Mouse (Mus musculus) thymus, adult 2 months (tissue): Measurements from ENCODE around the gene Atg7. TPM values are rescaled to one million over a fixed set of nuclear protein-coding genes. Genes with fewer than 3 reads are reported as not detected.

Source experiments
- DNase-seq: peaks from one replicate; pipeline ENCODE4 v3.0.0; 2021
- H3K27ac ChIP-seq: fragments of 200-500 bp; 2 replicates; pipeline ENCODE4 v1.5.1; 2012; ENCODE audit warnings: low read length, control low read depth; ENCODE audit not compliant: control insufficient read depth, insufficient read depth
- H3K27me3 ChIP-seq: fragments of 200-500 bp; 2 replicates; pipeline ENCODE4 v1.6.1; 2012; ENCODE audit warnings: mild to moderate bottlenecking, low read length, moderate library complexity, mixed read lengths; ENCODE audit not compliant: control insufficient read depth, insufficient read depth
- H3K36me3 ChIP-seq: fragments of 200-500 bp; 2 replicates; pipeline ENCODE4 v1.6.1; 2012; ENCODE audit warnings: mild to moderate bottlenecking, low read length, moderate library complexity; ENCODE audit not compliant: control insufficient read depth, insufficient read depth
- H3K4me1 ChIP-seq: fragments of 200-500 bp; replicated peaks from 2 replicates; pipeline ENCODE4 v1.6.1; 2012; ENCODE audit warnings: low read length; ENCODE audit not compliant: control insufficient read depth, insufficient read depth
- H3K4me3 ChIP-seq: fragments of 200-500 bp; 2 replicates; pipeline ENCODE4 v1.5.1; 2012; ENCODE audit warnings: mild to moderate bottlenecking, low read length, control low read depth, moderate library complexity; ENCODE audit not compliant: control insufficient read depth, insufficient read depth
- CTCF ChIP-seq: fragments of 200-500 bp; IDR thresholded peaks from 2 replicates; pipeline ENCODE4 v1.5.1; 2012; ENCODE audit warnings: mild to moderate bottlenecking, control low read depth, low read length, moderate library complexity, borderline replicate concordance; ENCODE audit not compliant: control insufficient read depth, poor library complexity, insufficient read depth; ENCODE audit errors: extremely low read depth
- POLR2A ChIP-seq: fragments of 200-500 bp; IDR thresholded peaks from 2 replicates; pipeline ENCODE4 v1.6.1; 2012; ENCODE audit warnings: mild to moderate bottlenecking, low read length, control low read depth, moderate library complexity; ENCODE audit not compliant: control insufficient read depth, poor library complexity, insufficient read depth; ENCODE audit errors: extremely low read depth
- WGBS: fragments of 180-500 bp; shearing (Covaris S2); methylation state at CpG from one replicate; pipeline ENCODE4 v1.1.7; 2018; 5-methylcytosine and 5-hydroxymethylcytosine counted together
- polyA plus RNA-seq: library from polyadenylated mRNA; depleted of rRNA; stranded (reverse); fragments of >200 nt; gene quantifications from 2 replicates; pipeline ENCODE4 v1.2.3, GENCODE M21; 2012

Atg7 gene
- polyA plus RNA-seq, 1 experiment, result 18.2 TPM

GRCm38 (mm10) chr6:114846153-114846772 is 203.4 kb downstream of the Atg7 start:
- no peak for TF ChIP-seq POLR2A
- no peaks in the 10 kb centered on the region for H3K27me3 ChIP-seq
- no peak overlapping the region for H3K27ac ChIP-seq
- WGBS, result 83% methylated on average over 4 of the region's 4 CpGs
- H3K4me1 ChIP-seq, result peaks cover 14% of the 10 kb centered on the region
- H3K4me3 ChIP-seq, result no peak overlapping the region
- no peaks in the 10 kb centered on the region for H3K36me3 ChIP-seq
- DNase-seq, result no peak

- WGBS, result 90% methylated on average over 12 of the region's 12 CpGs
- peaks cover 14% of the 10 kb centered on the region for H3K4me1 ChIP-seq
- no peaks in the 10 kb centered on the region for H3K36me3 ChIP-seq
- no peak for DNase-seq
- H3K27me3 ChIP-seq, result no peaks in the 10 kb centered on the region
- no peak overlapping the region for H3K4me3 ChIP-seq
- no peak overlapping the region for H3K27ac ChIP-seq
- TF ChIP-seq POLR2A, result no peak
- no peak for TF ChIP-seq CTCF
These were observed 204.8 kb downstream of the Atg7 start for GRCm38 (mm10) chr6:114847582-114848174.

GRCm38 (mm10) chr6:114848761-114849160 is 205.9 kb downstream of the Atg7 start:
- H3K4me1 ChIP-seq, result peaks cover 14% of the 10 kb centered on the region
- H3K4me3 ChIP-seq, result no peak overlapping the region
- WGBS, result 25% methylated on average over 7 of the region's 7 CpGs
- DNase-seq, result no peak
- H3K27ac ChIP-seq, result no peak overlapping the region
- H3K27me3 ChIP-seq, result no peaks in the 10 kb centered on the region
- TF ChIP-seq POLR2A, result no peak
- TF ChIP-seq CTCF, result no peak
- H3K36me3 ChIP-seq, result no peaks in the 10 kb centered on the region

- no peak overlapping the region for H3K4me3 ChIP-seq
- peaks cover 14% of the 10 kb centered on the region for H3K4me1 ChIP-seq
- no peaks in the 10 kb centered on the region for H3K36me3 ChIP-seq
- WGBS, result 46% methylated on average over 8 of the region's 8 CpGs
- no peaks in the 10 kb centered on the region for H3K27me3 ChIP-seq
- DNase-seq, result no peak
- TF ChIP-seq POLR2A (no peak), CTCF (no peak)
- no peak overlapping the region for H3K27ac ChIP-seq
These were observed 206.9 kb downstream of the Atg7 start for GRCm38 (mm10) chr6:114849787-114850186.

DNA sequence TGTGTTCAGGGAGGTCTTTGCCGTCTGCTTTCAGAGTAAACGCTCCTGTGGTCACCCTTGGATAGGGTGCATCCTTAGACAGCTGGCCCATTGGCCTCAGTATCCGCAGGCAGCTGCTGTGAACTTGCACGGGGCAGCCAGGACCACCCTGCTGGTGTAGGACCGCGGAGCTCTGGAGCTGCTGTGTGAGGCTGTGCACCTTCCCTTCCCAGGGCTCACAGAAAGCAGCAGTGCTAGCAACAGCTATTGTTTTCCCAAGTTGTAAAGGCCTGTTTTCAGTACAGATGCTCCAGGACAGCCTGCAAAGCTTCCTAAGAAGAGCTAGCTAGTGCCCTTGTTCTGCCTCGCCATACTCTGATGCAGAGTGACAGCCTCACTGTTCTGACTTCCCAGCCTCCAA is 208.8 kb downstream of the Atg7 start:
- no peak for DNase-seq
- Histone ChIP-seq H3K4me3 (no peak overlapping the region), H3K27me3 (no peaks in the 10 kb centered on the region), H3K36me3 (no peaks in the 10 kb centered on the region), H3K4me1 (peaks cover 25% of the 10 kb centered on the region), H3K27ac (no peak overlapping the region)
- TF ChIP-seq CTCF (no peak), POLR2A (no peak)
- WGBS, result 91% methylated on average over 7 of the region's 7 CpGs

DNA sequence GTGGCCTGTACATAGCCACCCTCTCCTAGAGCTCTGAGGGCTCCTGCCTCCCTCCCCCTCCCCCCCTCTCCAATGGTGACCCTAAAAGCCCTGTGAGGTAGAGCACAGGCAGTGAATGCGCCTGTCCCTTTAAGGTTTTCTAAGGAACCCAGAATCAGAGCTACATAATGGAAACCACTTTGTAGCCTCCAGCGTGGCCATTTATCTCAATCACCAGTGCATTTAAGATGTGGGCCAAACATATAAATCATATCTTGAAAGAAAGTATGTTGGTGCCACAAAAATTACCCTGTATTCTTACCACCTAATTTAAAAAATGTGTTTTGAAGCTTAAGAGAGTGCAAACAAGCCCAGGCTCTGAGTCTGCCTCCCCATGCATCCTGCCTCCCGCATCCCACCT is 209.8 kb downstream of the Atg7 start:
- no peak for DNase-seq
- Histone ChIP-seq H3K27ac (no peak overlapping the region), H3K27me3 (no peaks in the 10 kb centered on the region), H3K36me3 (no peaks in the 10 kb centered on the region), H3K4me3 (no peak overlapping the region), H3K4me1 (peaks cover 32% of the 10 kb centered on the region)
- WGBS, result 95% methylated on average over 3 of the region's 3 CpGs
- TF ChIP-seq POLR2A, result no peak
- no peak for TF ChIP-seq CTCF

GRCm38 (mm10) chr6:114854368-114854767 is 211.5 kb downstream of the Atg7 start:
- DNase-seq, result no peak
- no peak for TF ChIP-seq CTCF
- TF ChIP-seq POLR2A, result no peak
- Histone ChIP-seq H3K4me3 (no peak overlapping the region), H3K27me3 (no peaks in the 10 kb centered on the region), H3K36me3 (no peaks in the 10 kb centered on the region), H3K4me1 (peaks cover 28% of the 10 kb centered on the region), H3K27ac (no peak overlapping the region)
- 93% methylated on average over 2 of the region's 2 CpGs for WGBS
